Mouse (Mus musculus) cortical plate, adult 2 months (tissue): ENCODE measurements at regions not wholly inside any gene's neighbourhood (a gene's known extent, or its start where the extent isn't known, plus 50 kb on each side); places are given as distances from the start of the nearest gene placed in this dataset.
"Not testable (repeated sequence)": the region's sequence is repeated elsewhere in the genome, so short reads cannot be mapped to it uniquely, and the experiment has no call there.

Experiments
- CTCF ChIP-seq: fragments of 200-500 bp; IDR thresholded peaks from 2 replicates; pipeline ENCODE4 v1.5.1; 2011; ENCODE audit warnings: mild to moderate bottlenecking, control low read depth, low read length; ENCODE audit not compliant: insufficient read depth; ENCODE audit errors: extremely low read depth
- POLR2A ChIP-seq: fragments of 200-500 bp; IDR thresholded peaks from 2 replicates; pipeline ENCODE4 v1.6.1; 2011; ENCODE audit warnings: mild to moderate bottlenecking, low read length, control low read depth; ENCODE audit not compliant: insufficient read depth; ENCODE audit errors: extremely low read depth

DNA sequence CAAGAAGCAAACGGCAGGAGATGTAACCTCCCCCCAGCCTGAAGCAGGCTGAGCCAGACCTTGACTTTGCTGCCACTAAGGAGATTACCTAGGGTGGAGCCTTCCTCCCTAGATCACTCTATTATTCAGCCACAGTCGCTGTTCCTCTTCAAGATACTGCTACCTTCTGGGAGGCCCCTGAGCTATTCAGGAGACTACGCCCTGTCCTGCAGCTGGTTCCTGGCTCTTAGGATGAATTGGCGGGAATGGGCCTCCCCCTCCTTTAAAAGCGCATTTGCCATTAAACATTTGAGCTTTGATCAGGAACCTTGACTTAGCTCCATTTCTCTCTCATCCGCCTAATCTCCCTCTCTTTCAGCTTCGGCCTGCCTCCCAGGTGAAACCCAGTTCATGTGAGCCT is 331.8 kb upstream of the Zfp703 start:
- not testable (repeated sequence) for TF ChIP-seq CTCF, POLR2A
